Mouse (Mus musculus) heart, embryonic 16.5 days (tissue): ENCODE data around the gene Fam198a. TPM values are rescaled to one million over a fixed set of nuclear protein-coding genes. Genes with fewer than 3 reads are reported as not detected.

Experiments
- ATAC-seq: fragments of 200-750 bp; cut with Nextera tagmentation; replicated peaks from 2 replicates; pipeline ENCODE4 v1.8.0; 2017; ENCODE audit warnings: moderate number of reproducible peaks; ENCODE audit not compliant: insufficient read depth, low FRiP score; ENCODE audit errors: extremely low read depth
- H3K27ac ChIP-seq: fragments of 300-500 bp; sonication (generic); 2 replicates; pipeline ENCODE4 v1.5.1; 2014; ENCODE audit warnings: mild to moderate bottlenecking, low read length, control low read depth, moderate library complexity
- H3K27me3 ChIP-seq: fragments of 300-500 bp; sonication (generic); 2 replicates; pipeline ENCODE4 v1.6.1; 2014; ENCODE audit warnings: low read length, mixed read lengths; ENCODE audit not compliant: control insufficient read depth, insufficient read depth
- H3K36me3 ChIP-seq: fragments of 300-500 bp; sonication (generic); 2 replicates; pipeline ENCODE4 v1.6.1; 2014; ENCODE audit not compliant: control insufficient read depth, insufficient read depth
- H3K4me1 ChIP-seq: fragments of 300-500 bp; sonication (generic); 2 replicates; pipeline ENCODE4 v1.6.1; 2014; ENCODE audit warnings: low read length, mixed read lengths; ENCODE audit not compliant: control insufficient read depth, insufficient read depth
- H3K4me2 ChIP-seq: fragments of 300-500 bp; sonication (generic); 2 replicates; pipeline ENCODE4 v1.6.1; 2014; ENCODE audit warnings: low read depth, mild to moderate bottlenecking, control low read depth, low read length
- H3K4me3 ChIP-seq: fragments of 300-500 bp; sonication (generic); 2 replicates; pipeline ENCODE4 v1.5.1; 2014; ENCODE audit warnings: mild to moderate bottlenecking, control low read depth, low read length
- H3K9ac ChIP-seq: fragments of 300-500 bp; sonication (generic); 2 replicates; pipeline ENCODE4 v1.6.1; 2014; ENCODE audit warnings: low read length, control low read depth
- H3K9me3 ChIP-seq: fragments of 300-500 bp; sonication (generic); replicated peaks from 2 replicates; pipeline ENCODE4 v1.6.1; 2016; ENCODE audit warnings: low read length; ENCODE audit not compliant: control insufficient read depth
- WGBS: fragments of 180-500 bp; shearing (Covaris S2); extraction: QIAGEN DNeasy Blood & Tissue Kit; methylation state at CpG from one replicate; pipeline ENCODE4 v1.1.7; 2014; 5-methylcytosine and 5-hydroxymethylcytosine counted together
- polyA plus RNA-seq: library from polyadenylated mRNA; unstranded; fragments of >200 nt; fragmentation: Nextera tagmentation; extraction: Ambion mirVana; gene quantifications from 2 replicates; pipeline ENCODE4 v1.2.1, GENCODE M21; 2015

Fam198a gene
- polyA plus RNA-seq, 1 experiment from 2014 or later: 1.8 TPM

DNA sequence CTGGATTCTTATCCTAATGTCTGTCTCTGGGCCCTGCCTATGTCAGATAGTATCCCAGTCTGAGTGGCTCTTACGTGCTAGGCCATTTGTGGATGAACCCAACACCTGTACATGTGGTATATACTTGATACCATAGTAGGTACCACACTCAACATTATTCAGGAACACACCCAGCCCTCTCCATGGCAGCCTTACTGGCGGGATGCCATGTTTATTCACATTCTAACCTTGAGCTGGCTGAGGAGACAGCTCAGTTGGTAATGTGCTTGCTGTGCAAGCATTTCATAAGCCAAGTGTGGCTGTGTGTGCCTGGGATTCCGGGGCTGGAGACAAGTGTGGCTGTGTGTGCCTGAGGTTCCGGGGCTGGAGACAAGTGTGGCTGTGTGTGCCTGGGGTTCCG lies 17.5 kb downstream of the Fam198a start:
- Histone ChIP-seq H3K4me2 (no peak overlapping the region), H3K9me3 (no peaks in the 10 kb centered on the region), H3K27me3 (no peaks in the 10 kb centered on the region), H3K4me1 (peaks cover 2% of the 10 kb centered on the region; the same call in 1 of the 2 replicates), H3K9ac (no peak overlapping the region), H3K4me3 (no peak overlapping the region), H3K36me3 (no peaks in the 10 kb centered on the region), H3K27ac (no peak overlapping the region)
- 54% methylated on average over 5 of the region's 5 CpGs for WGBS
- ATAC-seq: no peak

DNA sequence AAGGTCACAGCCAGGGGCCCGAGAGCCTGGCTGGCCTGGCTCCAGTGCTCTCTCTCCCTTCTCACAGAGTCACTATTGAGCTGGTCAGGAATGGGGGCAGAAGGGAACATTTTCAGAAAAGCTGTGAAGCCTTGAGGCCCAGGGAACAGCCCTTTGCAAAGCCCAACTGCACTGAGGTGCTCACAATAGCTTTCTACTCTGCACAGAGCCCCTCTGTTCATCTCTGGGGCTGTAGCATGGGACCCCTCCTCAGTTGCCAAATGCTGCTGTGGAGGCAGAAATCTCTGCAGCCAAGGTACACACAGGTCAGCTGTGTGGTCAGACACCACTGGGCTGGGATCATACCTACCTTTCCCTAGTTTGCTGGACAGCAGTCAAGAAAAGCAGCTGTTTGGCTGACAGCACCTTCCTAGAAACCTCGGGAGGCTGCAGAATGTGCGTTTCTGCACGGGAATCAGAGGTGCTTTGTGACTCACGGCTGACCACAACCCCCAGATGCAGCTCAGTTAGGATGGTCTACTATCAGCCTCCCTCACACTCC lies 19.1 kb downstream of the Fam198a start:
- Histone ChIP-seq H3K27ac (no peak overlapping the region), H3K9me3 (no peaks in the 10 kb centered on the region), H3K36me3 (no peaks in the 10 kb centered on the region), H3K4me2 (no peak overlapping the region), H3K4me1 (peaks cover 2% of the 10 kb centered on the region; the same call in 1 of the 2 replicates), H3K4me3 (no peak overlapping the region), H3K27me3 (no peaks in the 10 kb centered on the region), H3K9ac (no peak overlapping the region)
- 43% methylated on average over 5 of the region's 5 CpGs for whole genome bisulfite sequencing
- ATAC-seq: no peak

DNA sequence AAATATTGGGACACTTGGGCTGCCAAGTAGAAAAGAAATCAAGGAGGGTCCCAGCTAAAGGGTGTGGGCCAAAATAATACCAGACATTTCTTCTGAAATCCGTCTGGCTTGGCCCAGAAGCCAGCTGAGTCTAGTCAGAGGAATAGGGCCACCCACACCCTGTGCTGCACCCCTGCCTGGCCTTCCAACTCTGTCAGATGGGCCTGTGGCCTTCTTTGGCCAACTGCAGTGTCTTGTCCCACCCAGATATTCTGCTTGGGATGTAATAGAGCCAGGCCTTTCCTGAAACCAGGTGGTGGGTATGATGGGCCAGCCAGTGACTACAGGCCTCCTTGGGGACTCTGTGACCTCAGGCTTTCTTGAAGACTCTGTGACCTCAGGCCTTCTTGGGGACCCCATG lies 22.4 kb downstream of the Fam198a start:
- Histone ChIP-seq H3K4me3 (no peak overlapping the region), H3K36me3 (no peaks in the 10 kb centered on the region), H3K4me1 (peaks cover 2% of the 10 kb centered on the region; the same call in 1 of the 2 replicates), H3K9me3 (no peaks in the 10 kb centered on the region), H3K4me2 (no peak overlapping the region), H3K27ac (no peak overlapping the region), H3K9ac (no peak overlapping the region), H3K27me3 (no peaks in the 10 kb centered on the region)
- 54% methylated on average over 1 of the region's 1 CpGs for WGBS
- no peak for ATAC-seq

DNA sequence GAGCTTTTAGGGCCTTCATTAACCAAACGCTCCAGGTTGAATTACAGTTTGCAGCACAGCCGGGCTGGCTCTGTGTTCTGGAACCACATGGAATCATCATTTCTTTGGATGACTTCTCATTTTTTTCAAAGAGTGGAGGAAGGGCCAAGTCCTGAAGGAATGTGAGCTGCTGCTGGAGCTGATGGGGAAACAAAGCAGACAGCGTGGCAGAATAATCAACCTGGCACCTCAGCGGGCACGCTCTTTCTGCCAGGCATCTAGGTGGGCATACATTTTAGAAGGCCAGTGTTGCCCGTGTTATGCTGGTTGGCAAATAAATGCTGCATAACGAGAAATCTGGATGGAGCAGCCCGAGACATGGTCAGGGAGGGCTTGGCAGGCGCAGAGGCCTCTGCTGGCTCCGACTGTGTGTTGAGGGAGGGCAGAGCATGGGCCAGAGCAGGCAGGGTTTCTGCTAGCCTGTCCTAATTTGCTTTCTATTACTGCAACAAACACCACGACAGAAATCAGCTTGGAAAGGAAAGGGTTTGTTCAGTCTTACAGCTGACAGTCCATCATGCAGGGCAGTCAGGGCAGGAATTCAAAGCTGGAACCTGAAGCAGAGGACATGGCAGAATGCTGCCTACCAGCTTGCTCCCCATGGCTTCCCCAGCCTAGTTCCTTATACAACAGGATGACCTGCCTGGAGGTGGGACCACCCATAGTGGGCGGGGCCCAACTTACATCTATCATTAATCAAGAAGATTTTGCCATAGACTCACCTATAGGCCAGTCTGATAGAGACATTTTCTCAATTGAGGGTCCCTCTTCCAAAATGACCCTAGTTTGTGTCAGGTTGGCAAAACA lies 23.6 kb downstream of the Fam198a start:
- WGBS: 78% methylated on average over 12 of the region's 12 CpGs
- Histone ChIP-seq H3K36me3 (no peaks in the 10 kb centered on the region), H3K9ac (no peak overlapping the region), H3K27ac (no peak overlapping the region), H3K4me1 (peaks cover 2% of the 10 kb centered on the region; the same call in 1 of the 2 replicates), H3K4me2 (no peak overlapping the region), H3K9me3 (no peaks in the 10 kb centered on the region), H3K27me3 (no peaks in the 10 kb centered on the region), H3K4me3 (no peak overlapping the region)
- no peak for ATAC-seq

DNA sequence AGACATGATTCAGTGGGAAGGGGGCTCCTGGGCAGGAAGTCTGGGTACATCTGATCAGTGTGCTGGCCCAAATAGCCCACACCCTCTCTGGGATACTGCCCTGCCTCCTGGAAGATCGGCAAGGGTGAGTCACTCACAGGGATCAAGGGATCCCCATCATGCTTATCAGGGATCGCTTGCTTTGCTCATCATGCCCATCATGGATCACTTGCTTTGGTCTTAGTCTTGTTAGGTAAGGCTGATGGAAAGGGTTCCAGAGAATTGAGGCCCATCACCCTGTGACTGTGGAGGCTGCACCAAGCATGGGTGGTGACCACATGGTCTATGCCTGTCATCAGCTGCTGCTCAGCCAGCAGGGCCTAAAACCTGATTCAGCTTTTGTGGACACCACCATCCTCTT lies 24.5 kb downstream of the Fam198a start:
- WGBS: 58% methylated on average over 2 of the region's 2 CpGs
- no peak overlapping the region for H3K9ac ChIP-seq

DNA sequence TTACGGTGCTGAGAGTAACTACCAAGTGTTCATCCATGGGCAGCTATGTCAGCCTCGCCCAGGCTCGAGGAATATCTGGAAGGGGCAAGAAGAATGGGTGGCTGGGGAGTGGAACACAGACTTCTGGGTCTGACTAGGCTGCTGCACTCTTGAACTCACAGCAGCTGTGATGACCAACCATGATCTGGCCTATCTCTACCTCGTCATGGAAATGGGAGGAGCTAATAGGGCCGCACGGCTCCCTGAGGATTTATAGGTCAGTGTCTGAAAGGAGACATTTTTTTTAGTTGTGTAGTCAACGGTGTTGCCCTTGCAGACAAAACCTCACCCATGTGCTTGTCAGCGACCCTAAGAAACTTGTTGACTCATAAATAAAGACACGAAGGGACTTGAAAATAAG lies 30.3 kb downstream of the Fam198a start:
- H3K4me1 ChIP-seq: no peaks in the 10 kb centered on the region
- peaks cover 7% of the 10 kb centered on the region; the same call in 1 of the 2 replicates for H3K36me3 ChIP-seq
- H3K27ac ChIP-seq: no peak overlapping the region
- no peaks in the 10 kb centered on the region for H3K9me3 ChIP-seq
- no peak overlapping the region for H3K4me3 ChIP-seq
- no peaks in the 10 kb centered on the region for H3K27me3 ChIP-seq
- 80% methylated on average over 9 of the region's 9 CpGs for WGBS
- no peak for ATAC-seq
- H3K4me2 ChIP-seq: no peak overlapping the region
- no peak overlapping the region for H3K9ac ChIP-seq

More for the DNA sequence above, 24.5 kb downstream of the Fam198a start:
- Histone ChIP-seq H3K27me3 (no peaks in the 10 kb centered on the region), H3K9me3 (no peaks in the 10 kb centered on the region), H3K4me3 (no peak overlapping the region), H3K36me3 (no peaks in the 10 kb centered on the region), H3K4me1 (peaks cover 1% of the 10 kb centered on the region; the same call in 1 of the 2 replicates), H3K4me2 (no peak overlapping the region), H3K27ac (no peak overlapping the region)
- ATAC-seq: no peak

DNA sequence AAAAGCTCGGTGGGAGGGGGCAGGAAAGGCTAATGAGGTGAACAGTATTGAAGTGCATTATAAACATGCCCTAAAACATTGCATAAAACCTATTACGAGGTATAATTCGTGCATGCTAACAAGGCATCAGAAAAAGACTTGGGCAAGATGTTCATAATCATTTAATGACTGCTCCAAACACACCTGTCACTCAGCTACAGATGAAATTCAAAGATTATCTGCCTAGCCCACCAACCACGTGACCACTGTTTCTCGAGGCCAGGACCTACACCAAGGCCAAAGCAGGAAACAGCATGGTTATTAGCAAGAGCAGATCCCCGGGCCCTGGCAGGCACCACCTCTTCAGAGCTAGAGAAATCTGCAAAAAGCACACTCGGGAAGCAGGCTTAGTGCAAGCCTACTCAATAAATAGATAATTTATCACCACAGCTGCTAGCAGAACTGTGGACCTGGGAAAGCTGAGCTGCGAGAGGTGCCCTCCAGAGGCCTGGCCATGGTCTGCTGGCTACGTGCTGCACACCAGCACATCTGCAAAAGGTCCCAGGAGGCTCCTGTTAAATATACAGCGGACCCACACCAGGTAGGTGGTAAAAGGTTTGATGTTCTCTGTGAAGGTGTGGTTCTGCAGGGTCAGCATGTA lies 30.8 kb downstream of the Fam198a start:
- ATAC-seq: no peak
- H3K9ac ChIP-seq: no peak overlapping the region
- H3K4me2 ChIP-seq: no peak overlapping the region
- H3K27ac ChIP-seq: no peak overlapping the region
- no peaks in the 10 kb centered on the region for H3K9me3 ChIP-seq
- H3K27me3 ChIP-seq: no peaks in the 10 kb centered on the region
- WGBS: 76% methylated on average over 10 of the region's 10 CpGs
- no peak overlapping the region for H3K4me3 ChIP-seq
- H3K36me3 ChIP-seq: peaks cover 7% of the 10 kb centered on the region; the same call in 1 of the 2 replicates
- H3K4me1 ChIP-seq: no peaks in the 10 kb centered on the region

DNA sequence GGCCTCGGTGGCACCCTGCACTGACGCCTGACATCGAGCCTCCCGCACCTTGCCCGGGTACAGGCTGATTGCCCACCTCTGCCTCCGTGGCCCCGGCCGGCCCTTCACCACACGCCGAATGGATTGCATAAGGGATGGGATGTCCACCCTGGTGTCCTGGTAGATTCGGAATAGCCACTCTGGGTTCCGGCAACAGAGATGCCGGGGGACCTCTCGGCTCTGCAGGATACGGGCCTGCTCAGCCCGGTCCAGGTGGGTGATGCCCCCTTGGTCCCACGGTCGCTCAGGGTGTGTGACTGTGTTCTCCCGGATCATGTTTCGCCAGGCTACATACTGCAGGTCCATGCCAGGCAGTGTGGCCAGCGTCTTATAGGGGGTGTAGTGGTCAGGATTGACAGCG lies 31.4 kb downstream of the Fam198a start:
- no peak overlapping the region for H3K9ac ChIP-seq
- no peaks in the 10 kb centered on the region for H3K27me3 ChIP-seq
- no peak for ATAC-seq
- no peak overlapping the region for H3K27ac ChIP-seq
- peaks cover 7% of the 10 kb centered on the region; the same call in 1 of the 2 replicates for H3K36me3 ChIP-seq
- H3K4me2 ChIP-seq: no peak overlapping the region
- H3K9me3 ChIP-seq: no peaks in the 10 kb centered on the region
- WGBS: 92% methylated on average over 22 of the region's 22 CpGs
- no peaks in the 10 kb centered on the region for H3K4me1 ChIP-seq
- H3K4me3 ChIP-seq: no peak overlapping the region

DNA sequence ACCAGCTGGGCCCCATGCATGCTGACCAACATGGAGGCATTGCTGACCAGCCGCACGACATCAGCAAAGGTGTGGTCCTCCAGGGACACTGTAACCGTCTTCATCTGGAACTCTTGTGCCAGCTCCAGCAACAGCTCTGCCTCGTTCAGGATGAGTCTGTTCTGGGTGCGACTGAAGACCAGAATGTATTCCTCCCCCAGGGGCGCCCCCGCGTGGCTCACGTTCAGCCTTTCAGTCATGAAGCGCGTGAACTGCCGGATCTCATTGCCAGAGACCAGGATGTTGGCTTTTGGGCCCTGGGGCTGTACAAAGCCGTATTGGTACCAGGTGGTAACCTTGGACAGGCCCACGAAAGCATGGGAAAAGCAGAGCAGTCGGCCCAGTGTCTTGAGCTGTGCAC lies 31.9 kb downstream of the Fam198a start:
- Histone ChIP-seq H3K9ac (no peak overlapping the region), H3K27ac (no peak overlapping the region), H3K27me3 (no peaks in the 10 kb centered on the region), H3K36me3 (peaks cover 7% of the 10 kb centered on the region; the same call in 1 of the 2 replicates), H3K4me1 (no peaks in the 10 kb centered on the region), H3K4me3 (no peak overlapping the region), H3K9me3 (no peaks in the 10 kb centered on the region), H3K4me2 (no peak overlapping the region)
- ATAC-seq: no peak
- 85% methylated on average over 15 of the region's 15 CpGs for WGBS
